Mouse (Mus musculus): ENCODE results near the gene Smarca1.

Smarca1 gene

GRCm38 (mm10) chrX:47892431-47893024 is at the start of gene Smarca1:
Smarca1 (minus strand) TSS chrX:47892974.
- DNase-seq: peak; percentile 4

- peak; percentile 4 for DNase-seq
Measured at GRCm38 (mm10) chrX:47937740-47938139, 45.0 kb upstream of the Smarca1 start.

DNA sequence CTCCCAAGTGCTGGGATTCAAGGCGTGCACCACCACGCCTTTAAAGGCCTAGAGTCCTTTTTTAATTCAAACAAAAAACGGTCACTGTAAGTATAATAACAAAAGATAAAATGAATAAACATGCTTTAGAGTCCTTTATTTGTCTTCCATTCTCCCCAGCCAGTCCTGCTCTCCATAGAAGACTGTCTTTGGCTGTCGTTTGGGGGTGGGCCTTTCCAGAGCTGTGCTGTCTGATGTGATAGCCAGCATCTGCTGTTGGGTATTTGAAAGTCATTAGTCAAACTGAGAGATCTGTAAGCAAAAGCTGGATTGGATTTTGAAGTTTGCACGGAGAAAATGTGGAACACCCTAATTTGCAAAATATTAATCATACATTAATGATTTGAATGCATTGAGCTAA is 44.1 kb upstream of the Smarca1 start:
- no peak for DNase-seq

- no peak for DNase-seq
Measured at GRCm38 (mm10) chrX:47934352-47934751, 41.6 kb upstream of the Smarca1 start.

GRCm38 (mm10) chrX:47930449-47930848 is 37.7 kb upstream of the Smarca1 start:
- no peak for DNase-seq

DNA sequence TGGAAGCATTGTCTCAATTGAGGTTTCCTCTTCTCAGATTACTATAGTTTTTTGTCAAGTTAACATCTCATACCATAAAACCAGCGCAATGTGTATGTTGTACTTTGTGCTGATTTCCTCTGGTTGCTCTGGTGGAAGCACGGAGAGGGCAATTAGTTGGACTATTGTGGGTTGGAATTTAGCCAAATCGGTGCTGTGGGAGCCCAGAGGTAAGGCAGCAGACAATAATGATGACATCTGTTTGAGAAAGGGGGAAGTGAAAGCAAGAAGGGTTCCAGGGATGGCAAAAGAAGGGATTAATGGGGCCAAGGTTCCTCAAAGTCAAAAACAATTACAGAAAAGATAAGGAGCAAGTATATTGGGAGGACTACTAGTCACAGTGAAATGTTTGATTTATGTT is 35.2 kb upstream of the Smarca1 start:
- DNase-seq: no peak

DNA sequence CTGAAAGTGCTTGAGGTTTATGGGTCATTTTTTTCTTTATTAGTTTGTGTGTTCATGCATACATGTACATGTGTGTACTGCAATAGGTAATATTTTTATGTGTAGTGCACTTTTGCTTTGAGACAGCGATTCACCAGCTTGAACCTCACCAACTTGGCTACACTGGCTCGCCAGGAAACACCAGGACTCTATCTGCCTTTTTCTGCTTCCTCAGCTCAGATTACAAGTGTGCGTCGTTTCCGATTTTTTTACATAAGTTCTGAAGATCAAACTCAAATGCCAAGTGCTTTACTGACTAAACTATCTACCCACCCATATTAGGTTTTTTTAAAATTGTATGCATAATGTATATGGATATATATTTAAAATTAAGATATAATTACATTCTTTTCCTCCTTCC is 27.8 kb upstream of the Smarca1 start:
- no peak for DNase-seq

DNA sequence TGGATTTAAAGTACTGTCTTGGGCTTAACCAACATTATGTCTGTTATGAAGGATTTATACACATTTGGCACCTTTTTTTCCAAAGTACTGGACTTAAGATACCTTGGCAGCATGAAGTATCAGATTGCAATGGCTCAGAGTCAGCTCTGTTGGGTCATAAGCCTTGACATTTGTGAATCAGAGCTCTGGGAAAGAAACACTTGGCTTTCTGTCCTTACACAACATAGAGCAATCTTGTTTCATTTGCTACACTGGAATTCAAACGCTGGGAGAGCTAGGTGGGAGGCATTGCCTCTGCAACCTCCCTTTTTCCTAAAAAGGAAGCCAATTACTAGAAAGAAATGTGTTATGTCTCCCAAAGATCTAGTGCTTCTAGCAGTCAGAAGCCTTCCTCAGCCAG is 24.1 kb upstream of the Smarca1 start:
- DNase-seq: no peak

DNA sequence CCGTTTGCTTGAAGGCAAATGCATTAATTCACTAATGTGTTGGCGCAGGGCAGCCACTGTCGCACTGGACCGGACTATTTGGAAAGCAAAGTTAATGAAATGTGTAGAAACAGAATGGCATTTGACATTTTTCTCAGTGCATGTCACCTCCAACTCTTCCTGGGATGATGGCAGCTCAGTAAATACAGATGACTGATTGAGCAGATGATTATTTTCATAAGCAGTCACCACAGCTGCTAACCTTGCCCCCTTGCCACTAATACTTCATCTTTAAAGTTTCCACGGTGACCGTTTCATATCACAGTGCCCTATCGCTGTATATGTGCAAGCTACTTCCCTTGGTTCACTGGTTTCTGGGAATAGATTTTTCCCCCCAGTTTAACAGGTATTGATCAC is 20.8 kb upstream of the Smarca1 start:
- DNase-seq: no peak

GRCm38 (mm10) chrX:47912904-47913542 is 20.2 kb upstream of the Smarca1 start:
- DNase-seq: peak; percentile 14

DNA sequence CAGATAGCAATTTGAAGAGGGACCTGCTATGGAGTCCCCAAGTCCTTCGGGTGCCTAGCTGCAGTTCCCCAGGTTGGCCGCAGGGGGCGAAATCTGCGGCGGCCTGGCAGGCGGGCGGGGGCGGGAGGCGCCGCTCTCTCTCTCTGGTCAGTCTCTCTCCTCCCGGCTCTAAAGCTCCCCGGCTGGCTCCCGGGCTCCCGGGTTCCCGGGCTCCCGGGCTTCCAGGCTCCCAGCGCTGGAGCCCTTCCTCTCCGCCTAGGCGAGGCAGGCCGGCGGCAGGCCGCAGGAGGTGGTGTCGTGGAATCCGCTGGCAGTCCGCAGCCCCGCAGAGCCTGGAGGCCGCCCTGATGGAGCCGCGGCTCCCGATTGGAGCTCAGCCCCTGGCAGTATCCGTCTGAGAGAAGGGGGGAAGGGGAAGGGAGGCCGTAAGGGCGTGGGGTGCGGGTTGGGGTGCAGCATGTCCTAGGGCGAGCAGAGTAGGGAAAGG is 19.6 kb upstream of the Smarca1 start, which contains the start of gene Ocrl:
Ocrl (plus strand) TSS at position 82 of the 487 bp plus-strand sequence.
- peak; percentile 72 for DNase-seq

DNA sequence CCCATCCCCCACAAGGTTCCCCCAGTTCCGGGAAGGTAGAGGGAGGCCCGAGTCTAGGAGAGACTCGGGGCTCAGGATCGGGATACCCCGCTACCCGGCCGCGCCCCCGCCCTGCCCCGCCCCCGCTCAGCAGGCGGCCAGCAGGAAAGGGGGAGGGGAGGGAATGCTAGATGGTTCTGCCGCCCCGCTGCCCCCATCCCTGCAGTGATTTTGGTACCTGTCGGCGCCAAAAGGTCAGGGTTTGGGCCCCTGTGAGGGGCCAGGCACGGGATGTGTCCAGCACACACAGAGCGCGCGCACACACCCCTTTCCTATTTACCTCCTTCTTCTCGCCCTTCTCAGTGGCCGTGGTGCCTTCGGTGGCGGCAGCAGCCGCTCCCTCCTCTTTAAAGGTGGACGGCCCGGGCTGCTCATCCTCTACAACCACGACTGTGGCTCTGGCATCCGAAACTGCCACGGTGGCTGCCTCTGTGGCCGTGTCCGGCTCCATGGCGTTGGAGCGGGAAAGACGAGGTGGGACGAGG is 805 bp downstream of the Smarca1 start:
- DNase-seq: peak; percentile 9

DNA sequence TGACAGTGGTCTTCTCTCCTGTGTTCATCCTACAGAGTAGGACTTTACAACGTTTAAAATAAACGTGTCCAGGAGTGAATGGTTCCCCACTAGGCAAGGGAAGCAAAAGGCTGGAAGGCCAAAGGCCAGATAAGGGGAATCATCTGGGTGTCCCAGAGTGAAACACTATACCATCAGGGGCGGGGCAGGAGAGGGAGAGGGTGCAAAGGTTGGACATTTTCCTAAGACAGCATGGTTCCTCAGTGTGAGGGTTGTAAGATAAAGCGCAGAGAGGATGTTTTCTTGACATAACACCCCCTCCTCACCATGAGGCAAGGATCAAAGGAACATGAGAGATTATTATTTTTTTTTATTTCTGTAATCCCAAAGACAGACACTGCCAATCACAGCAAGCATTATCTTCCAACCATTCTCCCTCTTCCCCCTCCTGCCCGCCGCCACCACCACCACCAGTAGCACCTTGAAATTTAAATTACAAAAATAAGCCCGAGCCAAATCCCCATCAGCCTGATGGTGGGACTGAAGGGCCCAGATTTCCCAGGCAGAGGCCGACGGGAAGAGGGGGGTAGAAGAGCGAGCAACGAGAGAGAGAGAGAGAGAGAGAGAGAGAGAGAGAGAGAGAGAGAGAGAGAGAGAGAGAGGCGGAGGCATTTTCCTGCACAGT is 1.4 kb downstream of the Smarca1 start:
- DNase-seq: peak; percentile 4

DNA sequence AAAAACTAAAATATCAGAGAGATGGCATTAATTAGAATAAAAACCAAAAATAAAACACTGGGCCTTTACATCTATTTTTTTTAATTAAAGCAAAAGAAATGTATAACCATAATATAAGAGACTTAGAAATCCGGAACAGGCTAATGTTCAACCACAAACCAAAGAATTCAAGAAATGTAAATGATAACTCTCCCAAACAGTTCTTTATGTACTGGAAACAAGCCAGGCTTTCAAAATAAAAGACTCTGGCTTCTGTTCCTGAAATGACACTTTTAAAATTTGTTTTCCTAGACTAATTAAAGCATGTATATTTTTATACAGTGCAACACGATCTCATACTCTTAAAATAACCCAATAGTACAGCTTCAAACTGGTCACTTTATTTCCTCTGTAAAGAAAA is 5.4 kb downstream of the Smarca1 start:
- DNase-seq: no peak

DNA sequence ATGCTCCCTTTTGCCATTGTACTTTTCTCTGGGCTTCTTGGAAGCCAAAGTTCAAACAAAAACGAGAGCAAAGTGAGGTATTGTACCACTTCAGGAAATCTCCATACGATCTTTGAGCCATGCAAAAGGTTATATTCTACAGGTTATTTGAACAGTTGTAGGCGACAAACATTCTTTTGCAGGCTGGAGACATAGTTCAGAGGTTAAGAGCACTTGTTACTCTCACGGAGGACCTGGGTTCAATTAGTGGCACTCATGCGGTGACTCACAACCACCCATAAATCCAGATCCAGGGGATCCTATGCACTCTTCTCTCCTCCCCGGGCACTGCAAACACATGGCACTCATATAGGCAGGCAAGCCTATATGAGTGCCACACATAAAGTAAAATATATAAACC is 10.0 kb downstream of the Smarca1 start:
- DNase-seq: no peak

DNA sequence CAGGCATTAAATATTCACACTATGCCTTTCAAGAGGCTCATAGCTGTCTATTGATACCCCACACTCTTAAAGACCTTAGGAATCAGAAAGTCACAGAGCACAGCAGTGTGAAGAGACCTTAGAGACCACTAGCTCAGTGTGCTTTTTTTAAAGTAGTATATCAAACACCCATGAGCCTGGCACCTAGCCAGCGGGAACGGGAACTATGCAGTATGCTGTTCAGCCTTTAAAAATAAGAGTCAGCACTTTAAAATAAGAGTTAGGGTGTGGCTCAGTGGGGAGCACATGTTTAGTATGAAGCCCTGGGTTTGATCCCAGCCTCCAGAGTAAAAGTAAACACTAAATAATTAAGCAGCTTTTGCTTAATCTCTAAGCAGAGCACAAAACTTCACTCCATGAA is 12.7 kb downstream of the Smarca1 start:
- peak; percentile 30 for DNase-seq

GRCm38 (mm10) chrX:47858544-47858943 is 34.2 kb downstream of the Smarca1 start:
- DNase-seq: no peak

DNA sequence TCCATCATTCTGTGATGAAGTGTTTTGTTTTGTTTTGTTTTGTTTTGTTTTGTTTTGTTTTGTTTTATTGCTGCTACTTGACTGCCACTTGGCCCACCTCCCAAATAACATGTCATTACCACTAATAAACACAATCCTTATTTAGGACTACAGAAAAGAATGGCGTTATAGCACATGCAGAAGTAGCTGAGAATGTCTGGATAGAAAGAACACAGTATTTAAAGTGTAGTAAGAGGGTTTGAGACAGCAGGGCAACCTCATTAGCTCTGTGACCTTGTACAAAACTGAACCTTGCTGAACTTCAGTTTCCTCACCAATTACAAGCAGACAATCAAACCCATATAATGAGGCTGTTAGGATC is 57.0 kb downstream of the Smarca1 start:
- no peak for DNase-seq

DNA sequence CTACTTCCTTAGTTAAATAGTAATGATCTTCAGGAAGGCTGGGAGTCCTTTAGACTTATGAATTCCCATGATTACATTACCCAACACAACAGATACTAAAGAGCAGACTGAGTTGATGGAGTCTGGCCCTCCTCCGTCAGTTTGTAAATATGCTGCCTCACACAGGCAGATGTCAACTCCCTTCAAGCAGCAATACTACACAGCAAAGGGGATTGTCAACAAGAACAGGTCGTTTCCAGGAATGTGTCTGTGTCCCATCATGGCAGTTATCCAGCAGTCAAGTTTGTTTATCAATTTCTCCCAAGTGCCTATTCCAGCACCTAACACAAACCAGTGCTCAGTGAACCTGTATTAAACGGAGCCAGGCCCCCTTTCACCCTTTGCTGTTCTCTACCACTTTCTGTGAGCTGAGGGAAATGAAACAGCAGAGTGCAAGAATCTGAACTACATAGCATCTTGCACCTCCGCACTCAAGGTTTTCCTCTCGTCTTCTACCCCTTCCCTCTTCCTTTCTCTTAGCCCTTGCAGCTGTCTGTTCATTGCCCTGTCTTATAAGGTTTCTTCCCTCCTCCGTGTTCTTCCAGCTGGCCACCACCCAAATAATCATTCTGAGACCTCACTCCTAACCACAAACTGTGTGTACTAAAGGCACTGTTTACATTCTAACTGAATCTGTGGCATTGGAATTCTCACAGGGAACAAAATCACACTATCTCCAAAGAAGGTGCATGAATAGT is 57.5 kb downstream of the Smarca1 start:
- DNase-seq: no peak

DNA sequence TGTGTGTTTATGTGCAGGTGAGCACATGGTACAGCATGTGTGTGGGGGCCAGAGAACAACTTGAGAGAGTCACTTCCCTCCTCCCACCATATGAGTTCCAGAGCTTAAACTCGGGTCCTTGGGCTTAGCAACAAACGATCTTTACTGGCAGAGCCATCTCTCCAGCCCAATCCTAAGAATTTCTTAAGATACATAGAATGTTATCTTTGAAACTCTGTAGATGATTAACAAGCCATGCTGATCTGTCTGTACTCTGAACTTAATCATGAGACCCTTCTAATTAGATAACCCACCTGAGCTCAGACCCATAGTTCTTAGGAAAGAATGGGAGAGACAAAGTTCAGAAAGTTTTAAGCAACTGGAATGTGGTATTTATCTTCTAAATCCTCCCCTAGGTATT is 59.3 kb downstream of the Smarca1 start:
- no peak for DNase-seq

GRCm38 (mm10) chrX:47820566-47820965 is 72.2 kb downstream of the Smarca1 start:
- DNase-seq: no peak

- no peak for DNase-seq
Measured at GRCm38 (mm10) chrX:47808717-47809116, 84.1 kb downstream of the Smarca1 start.

DNA sequence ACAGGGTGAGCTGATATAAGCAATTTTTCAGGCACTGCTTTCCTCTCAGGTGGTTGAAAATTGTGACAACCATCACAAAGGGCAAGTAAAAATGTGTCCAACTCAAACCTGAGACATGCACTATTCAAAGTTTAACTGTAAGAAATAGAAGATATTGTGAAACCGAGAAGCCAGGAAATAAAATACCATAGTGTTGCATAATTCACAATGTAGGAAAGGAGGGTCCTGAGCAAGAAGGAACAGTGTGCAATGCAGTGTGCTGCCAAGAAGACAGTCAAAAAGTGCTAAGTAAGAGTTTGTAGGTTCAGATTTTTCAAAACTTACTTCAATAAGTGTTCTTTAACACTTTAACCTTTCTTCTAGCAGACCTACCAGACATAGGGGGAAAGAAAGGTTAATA is 128.3 kb downstream of the Smarca1 start:
- DNase-seq: no peak

Data from liver (tissue).